Mouse (Mus musculus) megakaryocyte, embryonic 14.5 days (primary cell): ENCODE results near the gene Gm42517. TPM values are rescaled to one million over a fixed set of nuclear protein-coding genes. Genes with fewer than 3 reads are reported as not detected.

Experiments
- H3K27me3 ChIP-seq: replicated peaks from 2 replicates; pipeline ENCODE3; 2012; ENCODE audit warnings: inconsistent platforms
- H3K36me3 ChIP-seq: replicated peaks from 2 replicates; pipeline ENCODE3; 2012; ENCODE audit warnings: low read length, inconsistent platforms, mixed read lengths
- H3K4me1 ChIP-seq: 2 replicates; pipeline ENCODE4 v1.6.1; 2012; ENCODE audit warnings: inconsistent platforms
- H3K4me3 ChIP-seq: replicated peaks from 2 replicates; pipeline ENCODE3; 2012; ENCODE audit warnings: moderate library complexity, mild to moderate bottlenecking, inconsistent platforms
- H3K9me3 ChIP-seq: 2 replicates; pipeline ENCODE4 v1.6.1; 2012; ENCODE audit warnings: inconsistent platforms
- FLI1 ChIP-seq: IDR thresholded peaks from 2 replicates; pipeline ENCODE4 v1.6.1; 2012; ENCODE audit warnings: low read length, inconsistent platforms, mixed read lengths
- GATA1 ChIP-seq: IDR thresholded peaks from 3 replicates; pipeline ENCODE4 v1.6.1; 2012; ENCODE audit warnings: mixed read lengths, low read length, inconsistent platforms, borderline replicate concordance
- polyA plus RNA-seq: library from polyadenylated mRNA; stranded (reverse); fragments of >175 nt; gene quantifications from 2 replicates; pipeline ENCODE4 v1.2.3, GENCODE M21; 2012; ENCODE audit warnings: low replicate concordance; ENCODE audit not compliant: insufficient read depth

Gene Gm42517
- polyA plus RNA-seq, 1 experiment = 101 TPM

GRCm38 (mm10) chr5:108357862-108358261 lies 9.9 kb downstream of the Gm42517 start:
- peaks cover 61% of the 10 kb centered on the region for H3K4me1 ChIP-seq
- TF ChIP-seq FLI1 (no peak), GATA1 (no peak)
- peaks cover 14% of the 10 kb centered on the region for H3K9me3 ChIP-seq
- no peak overlapping the region for H3K4me3 ChIP-seq
- peaks cover 16% of the 10 kb centered on the region for H3K36me3 ChIP-seq
- no peaks in the 10 kb centered on the region for H3K27me3 ChIP-seq

- peaks cover 22% of the 10 kb centered on the region for H3K9me3 ChIP-seq
- H3K36me3 ChIP-seq = peaks cover 40% of the 10 kb centered on the region
- no peak for TF ChIP-seq GATA1
- no peak for TF ChIP-seq FLI1
- H3K4me3 ChIP-seq = no peak overlapping the region
- peaks cover 31% of the 10 kb centered on the region for H3K4me1 ChIP-seq
- H3K27me3 ChIP-seq = no peaks in the 10 kb centered on the region
Observed at GRCm38 (mm10) chr5:108354056-108354455, 13.7 kb downstream of the Gm42517 start.

DNA sequence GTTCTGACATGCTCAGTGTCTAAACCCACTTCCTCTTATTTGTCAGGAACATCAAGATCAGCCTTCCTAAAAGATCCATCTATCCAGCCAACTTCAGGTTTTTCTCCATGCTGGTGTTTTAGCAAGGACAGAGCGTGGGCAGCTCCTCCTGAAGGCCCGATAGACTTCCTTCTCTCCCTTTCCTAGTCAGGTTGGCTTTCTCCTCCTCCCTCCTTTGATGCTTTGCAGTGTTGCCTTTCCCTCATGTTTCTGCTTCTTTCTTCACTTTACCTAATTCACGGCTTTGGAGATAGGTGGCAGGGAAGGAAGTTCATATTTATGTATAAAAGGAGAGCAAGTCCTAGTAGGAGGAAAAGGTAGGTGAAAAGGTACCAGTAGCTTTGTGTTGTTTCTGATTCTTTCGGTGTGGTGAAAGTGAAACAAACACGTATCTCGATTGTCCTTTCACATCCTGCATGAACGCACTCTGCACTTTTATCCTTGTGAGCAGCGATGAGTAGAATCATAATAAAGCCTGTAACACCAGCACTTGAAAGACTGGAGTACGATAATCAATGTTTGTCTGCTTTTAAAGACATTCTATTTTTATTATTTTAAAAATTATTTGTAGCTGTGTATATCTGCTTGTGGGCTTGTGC lies 18.1 kb downstream of the Gm42517 start:
- no peak overlapping the region for H3K4me3 ChIP-seq
- peaks cover 64% of the 10 kb centered on the region for H3K36me3 ChIP-seq
- peaks cover 10% of the 10 kb centered on the region for H3K27me3 ChIP-seq
- peaks cover 39% of the 10 kb centered on the region for H3K4me1 ChIP-seq
- H3K9me3 ChIP-seq = peaks cover 14% of the 10 kb centered on the region
- TF ChIP-seq FLI1 = no peak
- TF ChIP-seq GATA1 = no peak

DNA sequence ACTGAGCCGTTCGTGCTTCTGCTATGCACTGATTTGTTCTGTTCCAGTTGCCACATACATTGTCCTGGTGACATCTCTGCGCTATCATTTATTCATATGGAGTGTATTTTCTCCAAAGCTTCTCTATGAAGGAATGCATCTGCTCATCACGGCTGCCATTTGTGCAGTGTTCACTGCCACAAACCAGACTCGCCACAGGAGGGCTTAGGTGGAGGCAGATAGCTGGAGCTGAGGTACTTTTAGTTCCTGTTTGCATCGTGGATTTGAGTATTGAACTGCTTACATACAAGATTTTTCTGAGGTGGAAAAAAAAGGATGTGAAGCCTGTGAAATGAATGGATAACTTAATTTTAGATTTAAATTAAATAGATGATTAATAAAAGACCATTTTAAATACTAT lies 19.9 kb downstream of the Gm42517 start:
- H3K36me3 ChIP-seq = peaks cover 82% of the 10 kb centered on the region
- TF ChIP-seq FLI1 (no peak), GATA1 (no peak)
- peaks cover 15% of the 10 kb centered on the region for H3K27me3 ChIP-seq
- peaks cover 47% of the 10 kb centered on the region for H3K4me1 ChIP-seq
- no peak overlapping the region for H3K4me3 ChIP-seq
- H3K9me3 ChIP-seq = peaks cover 12% of the 10 kb centered on the region

- peaks cover 47% of the 10 kb centered on the region for H3K4me1 ChIP-seq
- 0 out of 2 replicates have a peak, but pooled peaks cover 4% of the 10 kb centered on the region for H3K9me3 ChIP-seq
- peak overlapping the region; percentile 60 for H3K4me3 ChIP-seq
- peaks cover 88% of the 10 kb centered on the region for H3K36me3 ChIP-seq
- TF ChIP-seq GATA1 = no peak; the same call in 2 of the 3 replicates
- TF ChIP-seq FLI1 = no peak
- peaks cover 15% of the 10 kb centered on the region for H3K27me3 ChIP-seq
Observed at GRCm38 (mm10) chr5:108345313-108346071, 22.2 kb downstream of the Gm42517 start.

DNA sequence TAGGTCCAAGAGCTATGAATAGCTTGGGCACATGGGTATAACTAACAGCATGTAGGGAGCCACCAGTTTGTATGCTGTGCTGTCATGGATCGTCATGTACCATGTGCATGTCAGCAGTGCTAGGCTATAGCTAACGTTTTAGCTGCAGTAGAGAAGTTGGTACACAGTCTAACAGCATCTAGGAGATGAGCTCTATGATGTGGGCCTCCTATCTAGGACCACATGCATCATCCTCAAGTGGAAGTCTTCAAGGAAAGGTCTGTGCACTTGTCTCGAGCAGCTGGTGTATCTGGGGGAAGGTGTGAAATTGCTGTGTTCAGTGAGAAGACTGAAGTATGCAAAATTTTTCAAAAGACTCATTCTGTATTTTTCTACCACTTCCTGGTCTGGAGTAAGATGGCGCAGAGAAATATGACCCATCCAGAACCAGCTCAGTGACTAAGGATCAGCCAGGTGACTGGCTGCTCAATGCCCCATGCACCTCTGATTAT lies 24.0 kb downstream of the Gm42517 start:
- Histone ChIP-seq H3K9me3 (0 out of 2 replicates have a peak, but pooled peaks cover 4% of the 10 kb centered on the region), H3K4me3 (peak overlapping the region; percentile 34), H3K36me3 (peaks cover 91% of the 10 kb centered on the region), H3K4me1 (peaks cover 43% of the 10 kb centered on the region), H3K27me3 (peaks cover 15% of the 10 kb centered on the region)
- no peak for TF ChIP-seq GATA1
- TF ChIP-seq FLI1 = no peak

DNA sequence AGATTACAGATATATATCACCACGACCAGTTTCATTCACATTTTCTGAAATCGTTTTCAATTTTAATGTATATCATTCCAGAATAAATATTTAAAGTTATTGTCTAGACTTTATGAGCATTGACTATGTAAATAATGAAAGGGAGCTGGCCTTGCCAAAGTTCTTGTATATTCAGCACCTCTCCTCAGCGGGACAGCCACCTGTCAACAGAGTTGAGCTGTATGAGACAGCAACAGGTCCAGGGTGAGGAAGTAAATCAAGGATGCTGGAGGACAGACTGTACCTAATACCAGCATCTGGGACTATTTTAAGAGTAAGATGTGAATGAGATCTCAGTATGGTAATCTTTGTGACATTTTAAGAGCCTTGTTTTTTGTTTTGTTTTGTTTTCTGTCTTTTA lies 29.7 kb downstream of the Gm42517 start:
- Histone ChIP-seq H3K4me1 (peaks cover 49% of the 10 kb centered on the region), H3K36me3 (peaks cover 84% of the 10 kb centered on the region), H3K27me3 (no peaks in the 10 kb centered on the region), H3K4me3 (no peak overlapping the region), H3K9me3 (no peaks in the 10 kb centered on the region)
- TF ChIP-seq FLI1 (no peak), GATA1 (no peak)

GRCm38 (mm10) chr5:108337385-108337784 lies 30.3 kb downstream of the Gm42517 start:
- no peaks in the 10 kb centered on the region for H3K9me3 ChIP-seq
- H3K27me3 ChIP-seq = no peaks in the 10 kb centered on the region
- TF ChIP-seq FLI1 (no peak), GATA1 (no peak; the same call in 2 of the 3 replicates)
- peaks cover 49% of the 10 kb centered on the region for H3K4me1 ChIP-seq
- H3K36me3 ChIP-seq = peaks cover 85% of the 10 kb centered on the region
- H3K4me3 ChIP-seq = peak overlapping the region; percentile 38

DNA sequence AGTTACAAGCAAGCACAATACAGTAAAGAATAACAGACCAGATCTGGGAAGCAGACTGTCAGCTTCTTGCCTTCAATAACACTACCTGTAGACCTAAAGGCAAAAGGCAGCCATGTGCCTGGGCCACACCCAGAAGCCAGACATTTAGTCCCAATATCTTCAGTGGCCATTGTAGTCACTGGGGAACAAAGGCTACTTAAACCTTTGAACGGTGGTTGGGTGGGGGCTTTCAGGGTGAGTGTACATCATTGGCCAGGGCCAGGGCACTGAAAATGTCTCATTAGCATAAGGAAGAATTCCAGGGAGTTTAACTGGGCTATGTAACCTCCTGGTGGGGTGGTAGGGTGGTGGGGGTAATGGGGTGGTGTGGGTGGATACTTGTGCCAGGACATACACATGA lies 36.7 kb downstream of the Gm42517 start:
- Histone ChIP-seq H3K36me3 (peaks cover 92% of the 10 kb centered on the region), H3K27me3 (no peaks in the 10 kb centered on the region), H3K9me3 (no peaks in the 10 kb centered on the region), H3K4me3 (no peak overlapping the region), H3K4me1 (peaks cover 18% of the 10 kb centered on the region)
- TF ChIP-seq FLI1 = no peak
- no peak for TF ChIP-seq GATA1

Other genes starting within 250 kb of the Gm42517 start
- gene Tmed5, start 235.3 kb downstream of the Gm42517 start, polyA plus RNA-seq = 18.5 and 35.6 TPM in 2 replicates
- gene Ccdc18, start 235.0 kb downstream of the Gm42517 start, polyA plus RNA-seq = 0.30 TPM in 1 of 2 replicates, not detected in the other
- gene Dr1, start 99.0 kb downstream of the Gm42517 start, polyA plus RNA-seq = 12.5 and 20.5 TPM in 2 replicates
- gene Pigg, start 55.3 kb downstream of the Gm42517 start, polyA plus RNA-seq = 0.55 and 0.77 TPM in 2 replicates
- not detected in 2 replicates for gene Pde6b, start 20.5 kb upstream of the Gm42517 start, polyA plus RNA-seq
- gene Atp5k, start 66.5 kb upstream of the Gm42517 start, polyA plus RNA-seq = 46.6 and 183 TPM in 2 replicates
- 0.86 TPM in 1 of 2 replicates, not detected in the other for gene Mfsd7a, start 81.0 kb upstream of the Gm42517 start, polyA plus RNA-seq
- 3.8 and 9.2 TPM in 2 replicates for gene Pcgf3, start 93.3 kb upstream of the Gm42517 start, polyA plus RNA-seq
- gene Cplx1, start 182.1 kb upstream of the Gm42517 start, polyA plus RNA-seq = 0.19 and 2.0 TPM in 2 replicates